Mouse (Mus musculus) liver, postnatal 0 days (tissue): Measurements from ENCODE around the gene Hist1h2bg.
A peak's percentile ranks its signal among the peaks of the same experiment; 100 is the strongest.

ENCODE experiments used
- CTCF ChIP-seq: sonication (generic); IDR thresholded peaks from 2 replicates; pipeline ENCODE4 v1.5.1; 2016; ENCODE audit warnings: antibody characterized with exemption, low read depth
- EP300 ChIP-seq: IDR thresholded peaks from 2 replicates; pipeline ENCODE4 v1.6.1; 2016; ENCODE audit warnings: antibody characterized with exemption, low read depth, mild to moderate bottlenecking

- peak; percentile 95 for TF ChIP-seq CTCF
- TF ChIP-seq EP300: no peak
Observed at GRCm38 (mm10) chr13:23524654-23525053, 46.5 kb upstream of the Hist1h2bg start.
